Mouse (Mus musculus): ENCODE measurements around the gene Zmat5.

Gene Zmat5

GRCm38 (mm10) chr11:4704072-4704964, at the start of gene Zmat5, which contains the start of gene Uqcr10:
Gene Zmat5 (plus strand): TSS chr11:4704678.
Gene Uqcr10 (minus strand): TSS chr11:4704342.
- DNase-seq (ENCODE audit: low spot score): peak; percentile 96

GRCm38 (mm10) chr11:4659818-4660217, 44.7 kb upstream of the Zmat5 start:
- no peak for DNase-seq (ENCODE audit: low spot score)

GRCm38 (mm10) chr11:4660309-4661025, 44.0 kb upstream of the Zmat5 start:
- no peak for DNase-seq (ENCODE audit: low spot score)

GRCm38 (mm10) chr11:4661324-4661723, 43.2 kb upstream of the Zmat5 start:
- no peak for DNase-seq (ENCODE audit: low spot score)

- DNase-seq (ENCODE audit: low spot score): no peak
These were observed 42.5 kb upstream of the Zmat5 start for GRCm38 (mm10) chr11:4661871-4662495.

GRCm38 (mm10) chr11:4662496-4662878, 42.0 kb upstream of the Zmat5 start:
- DNase-seq (ENCODE audit: low spot score): no peak

- DNase-seq (ENCODE audit: low spot score): no peak
These were observed 32.7 kb upstream of the Zmat5 start for GRCm38 (mm10) chr11:4671736-4672135.

GRCm38 (mm10) chr11:4674593-4674992, 29.9 kb upstream of the Zmat5 start:
- no peak for DNase-seq (ENCODE audit: low spot score)

GRCm38 (mm10) chr11:4675126-4675562, 29.3 kb upstream of the Zmat5 start:
- no peak for DNase-seq (ENCODE audit: low spot score)

- no peak for DNase-seq (ENCODE audit: low spot score)
These were observed 28.8 kb upstream of the Zmat5 start for GRCm38 (mm10) chr11:4675693-4676092.

- DNase-seq (ENCODE audit: low spot score): no peak
These were observed 27.1 kb upstream of the Zmat5 start for GRCm38 (mm10) chr11:4677250-4677872.

- DNase-seq (ENCODE audit: low spot score): no peak
These were observed 25.6 kb upstream of the Zmat5 start for GRCm38 (mm10) chr11:4678700-4679440.

- no peak for DNase-seq (ENCODE audit: low spot score)
These were observed 25.0 kb upstream of the Zmat5 start for GRCm38 (mm10) chr11:4679441-4679832.

- no peak for DNase-seq (ENCODE audit: low spot score)
These were observed 24.4 kb upstream of the Zmat5 start for GRCm38 (mm10) chr11:4680126-4680525.

- no peak for DNase-seq (ENCODE audit: low spot score)
These were observed 21.0 kb upstream of the Zmat5 start for GRCm38 (mm10) chr11:4683516-4683915.

GRCm38 (mm10) chr11:4684186-4684585, 20.3 kb upstream of the Zmat5 start:
- DNase-seq (ENCODE audit: low spot score): no peak

- no peak for DNase-seq (ENCODE audit: low spot score)
These were observed 19.4 kb upstream of the Zmat5 start for GRCm38 (mm10) chr11:4685071-4685470.

GRCm38 (mm10) chr11:4685510-4685909, 19.0 kb upstream of the Zmat5 start:
- DNase-seq (ENCODE audit: low spot score): no peak

GRCm38 (mm10) chr11:4687027-4687426, 17.5 kb upstream of the Zmat5 start:
- peak; percentile 42 for DNase-seq (ENCODE audit: low spot score)

GRCm38 (mm10) chr11:4687874-4688273, 16.6 kb upstream of the Zmat5 start:
- DNase-seq (ENCODE audit: low spot score): no peak

- no peak for DNase-seq (ENCODE audit: low spot score)
These were observed 15.7 kb upstream of the Zmat5 start for GRCm38 (mm10) chr11:4688632-4689380.

Measured in yolk sac, embryonic 10.5 days (tissue).